Mouse (Mus musculus): ENCODE data around the gene Lemd2. TPM values are rescaled to one million over a fixed set of nuclear protein-coding genes. Genes with fewer than 3 reads are reported as not detected.
"Not testable (repeated sequence)": the region's sequence is repeated elsewhere in the genome, so short reads cannot be mapped to it uniquely, and the experiment has no call there.

Lemd2 gene
- polyA plus RNA-seq, 1 experiment from 2014 or later, result 20.2 TPM

DNA sequence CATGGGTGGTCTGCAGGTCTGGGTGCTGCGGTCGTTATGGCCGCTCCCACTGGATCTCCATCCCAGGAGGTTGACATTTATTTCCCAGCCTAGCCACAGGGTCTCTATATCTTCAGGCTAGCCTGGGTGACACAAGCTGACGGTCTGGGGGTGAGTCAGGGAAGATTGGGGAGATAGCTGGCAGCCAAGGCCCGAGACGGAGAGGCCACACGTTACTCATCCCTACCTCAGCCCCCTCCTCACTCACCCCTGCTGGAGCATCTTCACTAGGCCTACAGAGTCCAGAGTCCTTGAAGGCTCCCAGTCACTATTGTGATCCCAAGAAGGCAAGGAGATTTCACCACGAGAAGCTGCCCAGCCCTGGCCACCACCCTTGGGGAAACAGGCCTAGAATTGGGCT lies 33.5 kb upstream of the Lemd2 start:
- H3K27ac ChIP-seq, result no peak overlapping the region
- DNase-seq (ENCODE audit: low spot score), result no peak
- WGBS, result 85% methylated on average over 8 of the region's 8 CpGs

GRCm38 (mm10) chr17:27233298-27233697 lies 29.0 kb upstream of the Lemd2 start:
- no peak for DNase-seq (ENCODE audit: low spot score)
- H3K27ac ChIP-seq, result no peak overlapping the region
- no peaks in the 10 kb centered on the region for H3K36me3 ChIP-seq
- WGBS, result 85% methylated on average over 7 of the region's 7 CpGs
- 0 out of 2 replicates have a peak, but pooled peaks cover 5% of the 10 kb centered on the region for H3K4me1 ChIP-seq
- no peak overlapping the region for H3K4me3 ChIP-seq
- H3K9me3 ChIP-seq (replicated peaks), result no peaks in the 10 kb centered on the region
- H3K27me3 ChIP-seq (ENCODE audit: low read depth, poor library complexity, severe bottlenecking), result peaks cover 4% of the 10 kb centered on the region; the same call in 1 of the 2 replicates

More for the DNA sequence above, 33.5 kb upstream of the Lemd2 start:
- no peaks in the 10 kb centered on the region for H3K36me3 ChIP-seq
- no peaks in the 10 kb centered on the region for H3K27me3 ChIP-seq (ENCODE audit: low read depth, poor library complexity, severe bottlenecking)
- peaks cover 16% of the 10 kb centered on the region for H3K4me1 ChIP-seq
- no peaks in the 10 kb centered on the region for H3K9me3 ChIP-seq (replicated peaks)
- no peak overlapping the region for H3K4me3 ChIP-seq

- no peak for DNase-seq (ENCODE audit: low spot score)
- WGBS, result 86% methylated on average over 3 of the region's 3 CpGs
- Histone ChIP-seq H3K27me3 (ENCODE audit: low read depth, poor library complexity, severe bottlenecking) (peaks cover 4% of the 10 kb centered on the region; the same call in 1 of the 2 replicates), H3K36me3 (no peaks in the 10 kb centered on the region), H3K4me3 (no peak overlapping the region), H3K27ac (no peak overlapping the region), H3K9me3 (replicated peaks) (no peaks in the 10 kb centered on the region), H3K4me1 (0 out of 2 replicates have a peak, but pooled peaks cover 6% of the 10 kb centered on the region)
These were observed 27.9 kb upstream of the Lemd2 start for GRCm38 (mm10) chr17:27232176-27232575.

DNA sequence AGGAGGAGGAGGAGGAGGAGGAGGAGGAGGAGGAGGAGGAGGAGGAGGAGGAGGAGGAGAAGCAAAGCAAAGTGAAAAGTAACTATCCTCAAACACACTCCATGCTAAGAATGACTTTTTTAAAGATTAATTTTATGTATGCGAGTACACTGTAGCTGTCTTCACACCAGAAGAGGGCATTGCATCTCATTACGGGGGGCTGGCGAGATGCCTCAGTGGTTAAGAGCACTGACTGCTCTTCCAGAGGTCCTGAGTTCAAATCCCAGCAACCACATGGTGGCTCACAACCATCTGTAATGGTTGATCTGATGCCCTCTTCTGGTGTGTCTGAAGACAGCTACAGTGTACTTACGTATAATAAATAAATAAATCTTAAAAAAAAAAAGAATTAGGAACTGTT lies 27.3 kb upstream of the Lemd2 start:
- not testable (repeated sequence) for H3K4me1 ChIP-seq; H3K4me3 ChIP-seq; DNase-seq (ENCODE audit: low spot score); H3K27me3 ChIP-seq (ENCODE audit: low read depth, poor library complexity, severe bottlenecking); H3K9me3 ChIP-seq (replicated peaks); H3K36me3 ChIP-seq; H3K27ac ChIP-seq
- 91% methylated on average over 4 of the region's 4 CpGs for WGBS

GRCm38 (mm10) chr17:27231146-27231503 lies 26.9 kb upstream of the Lemd2 start:
- Histone ChIP-seq H3K36me3 (no peaks in the 10 kb centered on the region), H3K4me1 (peaks cover 11% of the 10 kb centered on the region; the same call in 1 of the 2 replicates), H3K27ac (no peak overlapping the region), H3K9me3 (replicated peaks) (no peaks in the 10 kb centered on the region), H3K27me3 (ENCODE audit: low read depth, poor library complexity, severe bottlenecking) (peaks cover 4% of the 10 kb centered on the region; the same call in 1 of the 2 replicates), H3K4me3 (no peak overlapping the region)
- DNase-seq (ENCODE audit: low spot score), result no peak
- 73% methylated on average over 6 of the region's 6 CpGs for WGBS

- Histone ChIP-seq H3K4me3 (no peak overlapping the region), H3K9me3 (replicated peaks) (no peaks in the 10 kb centered on the region), H3K4me1 (peaks cover 11% of the 10 kb centered on the region; the same call in 1 of the 2 replicates), H3K36me3 (no peaks in the 10 kb centered on the region), H3K27me3 (ENCODE audit: low read depth, poor library complexity, severe bottlenecking) (peaks cover 4% of the 10 kb centered on the region; the same call in 1 of the 2 replicates), H3K27ac (no peak overlapping the region)
- WGBS, result 58% methylated on average over 8 of the region's 8 CpGs
- DNase-seq (ENCODE audit: low spot score), result no peak
These were observed 26.3 kb upstream of the Lemd2 start for GRCm38 (mm10) chr17:27230455-27231145.

GRCm38 (mm10) chr17:27229710-27230454 lies 25.6 kb upstream of the Lemd2 start:
- Histone ChIP-seq H3K4me3 (no peak overlapping the region), H3K9me3 (replicated peaks) (no peaks in the 10 kb centered on the region), H3K36me3 (no peaks in the 10 kb centered on the region), H3K27me3 (ENCODE audit: low read depth, poor library complexity, severe bottlenecking) (peaks cover 4% of the 10 kb centered on the region; the same call in 1 of the 2 replicates), H3K27ac (no peak overlapping the region), H3K4me1 (peaks cover 11% of the 10 kb centered on the region; the same call in 1 of the 2 replicates)
- no peak for DNase-seq (ENCODE audit: low spot score)
- 36% methylated on average over 14 of the region's 14 CpGs for WGBS

DNA sequence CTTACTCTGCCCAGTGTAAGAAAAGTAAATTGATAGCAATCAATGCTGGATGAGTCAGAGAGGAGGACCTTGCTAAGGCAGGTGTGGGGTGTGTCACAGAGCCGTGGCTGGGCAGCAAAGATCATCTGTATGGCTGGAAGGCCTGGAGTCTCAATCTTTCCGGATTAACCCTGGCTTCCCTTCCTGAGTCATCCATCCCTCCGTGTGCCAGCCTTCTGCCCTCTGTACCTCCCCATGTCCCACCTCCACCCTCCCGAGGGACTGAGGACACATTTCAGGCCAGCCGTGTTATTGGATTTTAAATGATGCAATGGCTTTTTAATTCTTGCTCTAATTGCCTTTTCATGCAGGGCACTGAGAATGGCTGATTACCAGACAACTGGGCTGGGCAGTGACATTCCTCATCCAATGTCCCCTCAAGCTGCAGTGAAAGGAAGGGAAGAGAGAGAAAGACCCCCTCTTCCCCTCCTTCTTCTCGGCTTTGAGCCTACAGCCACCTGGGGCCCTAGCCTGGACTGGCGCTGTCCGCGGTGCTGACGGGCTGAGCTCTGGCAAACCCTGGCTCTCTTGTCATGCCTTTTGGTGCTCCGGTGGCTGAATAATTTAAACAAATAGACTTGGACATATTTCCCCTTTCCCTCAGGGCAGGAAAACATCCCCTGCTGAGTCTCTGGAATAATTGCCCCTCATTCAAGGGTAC lies 24.1 kb upstream of the Lemd2 start:
- Histone ChIP-seq H3K4me1 (peaks cover 11% of the 10 kb centered on the region), H3K36me3 (no peaks in the 10 kb centered on the region), H3K27me3 (ENCODE audit: low read depth, poor library complexity, severe bottlenecking) (peaks cover 4% of the 10 kb centered on the region; the same call in 1 of the 2 replicates), H3K27ac (no peak overlapping the region), H3K4me3 (no peak overlapping the region), H3K9me3 (replicated peaks) (no peaks in the 10 kb centered on the region)
- WGBS, result 28% methylated on average over 11 of the region's 11 CpGs
- DNase-seq (ENCODE audit: low spot score), result peak; percentile 92

DNA sequence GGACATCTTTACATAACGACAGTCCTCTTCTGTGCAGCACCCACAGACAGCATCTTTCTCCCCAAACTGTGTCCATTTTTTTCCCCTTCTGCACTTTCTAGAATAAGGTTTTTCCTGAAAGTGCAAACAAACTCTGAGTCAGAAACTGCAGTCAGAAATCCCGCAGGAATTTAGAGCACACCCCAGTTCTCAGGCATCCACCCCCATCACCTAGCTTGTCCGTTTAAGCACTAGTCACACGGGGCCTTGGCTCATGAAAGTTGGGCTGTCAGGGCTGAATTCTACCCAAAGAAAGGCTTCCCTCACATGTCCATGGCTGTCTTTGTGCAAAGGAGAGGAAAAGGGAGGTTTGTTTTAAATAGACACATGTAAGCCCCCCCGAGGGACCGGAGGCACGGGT lies 23.0 kb upstream of the Lemd2 start:
- no peak overlapping the region for H3K27ac ChIP-seq
- peaks cover 11% of the 10 kb centered on the region for H3K4me1 ChIP-seq
- peaks cover 4% of the 10 kb centered on the region; the same call in 1 of the 2 replicates for H3K27me3 ChIP-seq (ENCODE audit: low read depth, poor library complexity, severe bottlenecking)
- no peak overlapping the region for H3K4me3 ChIP-seq
- 73% methylated on average over 7 of the region's 7 CpGs for WGBS
- H3K9me3 ChIP-seq (replicated peaks), result no peaks in the 10 kb centered on the region
- no peak for DNase-seq (ENCODE audit: low spot score)
- H3K36me3 ChIP-seq, result no peaks in the 10 kb centered on the region

GRCm38 (mm10) chr17:27226701-27227100 lies 22.4 kb upstream of the Lemd2 start:
- Histone ChIP-seq H3K36me3 (no peaks in the 10 kb centered on the region), H3K27me3 (ENCODE audit: low read depth, poor library complexity, severe bottlenecking) (peaks cover 4% of the 10 kb centered on the region; the same call in 1 of the 2 replicates)

GRCm38 (mm10) chr17:27225801-27226200 lies 21.5 kb upstream of the Lemd2 start:
- no peaks in the 10 kb centered on the region for H3K9me3 ChIP-seq (replicated peaks)
- H3K27ac ChIP-seq, result no peak overlapping the region
- no peak overlapping the region for H3K4me3 ChIP-seq
- DNase-seq (ENCODE audit: low spot score), result no peak
- H3K27me3 ChIP-seq (ENCODE audit: low read depth, poor library complexity, severe bottlenecking), result peaks cover 1% of the 10 kb centered on the region; the same call in 1 of the 2 replicates
- 82% methylated on average over 10 of the region's 10 CpGs for WGBS
- no peaks in the 10 kb centered on the region for H3K36me3 ChIP-seq
- peaks cover 11% of the 10 kb centered on the region for H3K4me1 ChIP-seq

More at GRCm38 (mm10) chr17:27226701-27227100, 22.4 kb upstream of the Lemd2 start:
- 42% methylated on average over 3 of the region's 3 CpGs for WGBS
- Histone ChIP-seq H3K4me1 (peaks cover 11% of the 10 kb centered on the region), H3K9me3 (replicated peaks) (no peaks in the 10 kb centered on the region), H3K4me3 (no peak overlapping the region), H3K27ac (no peak overlapping the region)
- no peak for DNase-seq (ENCODE audit: low spot score)

GRCm38 (mm10) chr17:27223821-27224220 lies 19.6 kb upstream of the Lemd2 start:
- Histone ChIP-seq H3K4me1 (peaks cover 11% of the 10 kb centered on the region), H3K27ac (no peak overlapping the region), H3K27me3 (ENCODE audit: low read depth, poor library complexity, severe bottlenecking) (no peaks in the 10 kb centered on the region), H3K9me3 (replicated peaks) (no peaks in the 10 kb centered on the region), H3K4me3 (no peak overlapping the region), H3K36me3 (no peaks in the 10 kb centered on the region)
- no peak for DNase-seq (ENCODE audit: low spot score)
- WGBS, result 90% methylated on average over 6 of the region's 6 CpGs

All from limb, embryonic 10.5 days (tissue).